Mouse (Mus musculus) B cell, adult (primary cell): ENCODE data around the gene Cacna1i. TPM values are rescaled to one million over a fixed set of nuclear protein-coding genes. Genes with fewer than 3 reads are reported as not detected.

Source experiments
- total RNA-seq: library from RNA; stranded (reverse); gene quantifications from 4 replicates; pipeline ENCODE4 v1.2.4, GENCODE M21; 2023; ENCODE audit not compliant: inconsistent age

The Cacna1i gene
- 44.5 to 54.6 TPM (median 48.5 TPM) in 4 replicates for total RNA-seq

GRCm38 (mm10) chr15:80286851-80287415 is at the start of gene Cacna1i:
TSS of gene Cacna1i (plus strand) at chr15:80287238.

GRCm38 (mm10) chr15:80254847-80255645 is 32.0 kb upstream of the Cacna1i start, which contains the start of gene Atf4:
TSS of gene Atf4 (plus strand) at chr15:80255184.

GRCm38 (mm10) chr15:80263610-80264575 is 23.1 kb upstream of the Cacna1i start, which contains the start of gene Rps19bp1:
TSS of gene Rps19bp1 (minus strand) at chr15:80264315.

Other genes starting within 250 kb of the Cacna1i start
- gene Syngr1, start 195.9 kb upstream of the Cacna1i start, total RNA-seq = not detected in 4 replicates
- 1,031 to 1,101 TPM (median 1,075 TPM) in 4 replicates for gene Rpl3, start 195.4 kb upstream of the Cacna1i start, total RNA-seq
- gene Tab1, start 154.1 kb upstream of the Cacna1i start, total RNA-seq = 18.6 to 21.3 TPM (median 19.5 TPM) in 4 replicates
- not detected in 4 replicates for gene Mgat3, start 113.5 kb upstream of the Cacna1i start, total RNA-seq
- gene Mief1, start 53.2 kb upstream of the Cacna1i start, total RNA-seq = 46.0 to 51.0 TPM (median 48.1 TPM) in 4 replicates
- gene AC140267.1, start 51.4 kb upstream of the Cacna1i start, total RNA-seq = 9.1 to 12.2 TPM in 2 of 4 replicates, not detected in the others
- gene Atf4, start 32.1 kb upstream of the Cacna1i start, total RNA-seq = 538 to 573 TPM (median 553 TPM) in 4 replicates
- 22.3 to 32.0 TPM (median 24.1 TPM) in 4 replicates for gene Rps19bp1, start 22.9 kb upstream of the Cacna1i start, total RNA-seq